Mouse (Mus musculus) cerebellum, adult 2 months (tissue): ENCODE measurements around the gene Myo1e.

Source experiments
- CTCF ChIP-seq: fragments of 200-500 bp; IDR thresholded peaks from 2 replicates; pipeline ENCODE4 v1.5.1; 2011; ENCODE audit warnings: low read depth, mild to moderate bottlenecking, control low read depth, low read length, moderate library complexity, borderline replicate concordance; ENCODE audit not compliant: insufficient read depth
- POLR2A ChIP-seq: fragments of 200-500 bp; IDR thresholded peaks from 2 replicates; pipeline ENCODE4 v1.6.1; 2011; ENCODE audit warnings: low read length, control low read depth, borderline replicate concordance; ENCODE audit not compliant: insufficient read depth

DNA sequence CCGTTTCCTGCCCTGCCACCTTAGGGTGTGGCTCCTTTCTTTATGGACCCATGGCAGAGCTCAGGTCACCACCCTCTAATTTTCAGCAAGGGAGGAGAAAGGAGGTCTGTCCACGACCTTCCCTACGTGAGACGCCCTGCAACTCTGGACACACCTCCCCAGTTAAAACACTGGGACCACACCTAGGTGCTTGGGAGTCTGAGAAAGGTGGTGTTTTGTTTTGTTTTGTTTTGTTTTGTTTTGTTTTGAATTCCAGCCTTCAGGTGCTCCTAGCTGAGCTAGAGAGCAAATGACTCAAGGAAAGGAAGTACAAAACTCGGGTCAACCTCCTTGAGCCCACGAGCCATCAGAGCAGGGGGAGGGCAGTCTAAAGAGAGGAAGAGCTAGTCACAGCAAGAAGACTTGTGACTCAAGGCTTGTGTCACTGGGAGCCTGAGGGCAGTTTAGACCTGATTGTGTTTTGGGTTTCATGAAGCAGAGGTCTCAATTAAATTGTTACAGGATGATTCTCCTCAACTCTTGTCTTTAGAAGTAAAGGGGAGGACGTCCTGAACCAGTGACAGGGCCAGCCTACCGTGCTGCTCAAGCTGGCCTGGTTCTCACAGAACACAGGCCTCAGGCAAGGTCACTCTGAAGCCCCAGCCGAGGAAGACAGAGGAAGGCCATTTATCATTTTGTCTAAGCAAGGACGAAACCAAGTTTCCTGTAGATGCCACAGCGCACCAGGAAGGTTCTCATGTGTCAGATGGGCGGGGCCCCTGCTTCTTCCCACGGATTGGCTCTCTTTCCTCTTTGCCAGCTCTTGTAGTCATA lies 50.3 kb downstream of the Myo1e start:
- no peak for TF ChIP-seq CTCF
- no peak for TF ChIP-seq POLR2A
